Mouse (Mus musculus) intestine, embryonic 15.5 days (tissue): Measurements from ENCODE around the gene Lax1. TPM values are rescaled to one million over a fixed set of nuclear protein-coding genes. Genes with fewer than 3 reads are reported as not detected.
"Not testable (repeated sequence)": the region's sequence is repeated elsewhere in the genome, so short reads cannot be mapped to it uniquely, and the experiment has no call there.

ENCODE experiments used
- ATAC-seq: fragments of 200-750 bp; cut with Nextera tagmentation; 2 replicates; pipeline ENCODE4 v1.8.0; 2017; ENCODE audit warnings: moderate TSS enrichment, moderate library complexity
- H3K27ac ChIP-seq: fragments of 300-500 bp; sonication (generic); 2 replicates; pipeline ENCODE4 v1.5.1; 2015; ENCODE audit warnings: mild to moderate bottlenecking, inconsistent platforms
- H3K27me3 ChIP-seq: fragments of 300-500 bp; sonication (generic); replicated peaks from 2 replicates; pipeline ENCODE4 v1.6.1; 2015; ENCODE audit warnings: inconsistent platforms
- H3K36me3 ChIP-seq: fragments of 300-500 bp; sonication (generic); 2 replicates; pipeline ENCODE4 v1.6.1; 2015; ENCODE audit warnings: inconsistent platforms
- H3K4me1 ChIP-seq: fragments of 300-500 bp; sonication (generic); replicated peaks from 2 replicates; pipeline ENCODE4 v1.6.1; 2015; ENCODE audit warnings: inconsistent platforms
- H3K4me2 ChIP-seq: fragments of 300-500 bp; sonication (generic); replicated peaks from 2 replicates; pipeline ENCODE4 v1.6.1; 2015; ENCODE audit warnings: mild to moderate bottlenecking, inconsistent platforms
- H3K4me3 ChIP-seq: fragments of 300-500 bp; sonication (generic); replicated peaks from 2 replicates; pipeline ENCODE4 v1.5.1; 2015; ENCODE audit warnings: inconsistent platforms
- H3K9ac ChIP-seq: fragments of 300-500 bp; sonication (generic); 2 replicates; pipeline ENCODE4 v1.6.1; 2015; ENCODE audit warnings: inconsistent platforms
- H3K9me3 ChIP-seq: fragments of 300-500 bp; sonication (generic); 2 replicates; pipeline ENCODE4 v1.6.1; 2016; ENCODE audit warnings: inconsistent platforms
- WGBS: fragments of 180-500 bp; shearing (Covaris S2); methylation state at CpG from one replicate; pipeline ENCODE4 v1.1.7; 2015; 5-methylcytosine and 5-hydroxymethylcytosine counted together
- polyA plus RNA-seq: library from polyadenylated mRNA; unstranded; fragments of >200 nt; fragmentation: Nextera tagmentation; extraction: Ambion mirVana; gene quantifications from 2 replicates; pipeline ENCODE4 v1.2.1, GENCODE M21; 2015

The Lax1 gene
- polyA plus RNA-seq, 1 experiment from 2014 or later: 0.40 TPM

DNA sequence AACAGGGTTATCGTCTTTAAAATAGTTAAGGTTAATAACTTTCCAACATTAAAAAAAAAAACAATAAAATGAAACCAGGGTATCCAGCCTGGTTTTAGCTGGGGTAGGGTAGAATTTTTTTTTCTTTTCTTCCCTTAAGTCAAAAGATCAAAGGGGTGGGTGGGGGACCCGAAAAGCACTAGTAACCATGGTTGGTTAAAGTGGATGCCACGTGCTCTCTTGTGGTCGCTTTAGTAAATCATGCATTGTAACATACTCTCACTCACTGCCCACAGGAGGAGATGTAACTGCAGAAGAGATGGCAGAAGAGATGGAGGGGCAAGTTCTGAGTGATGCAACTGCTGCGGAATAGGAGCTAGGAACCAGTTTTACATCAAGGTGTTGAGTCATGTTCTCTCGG is 21.5 kb upstream of the Lax1 start:
- 74% methylated on average over 6 of the region's 6 CpGs for WGBS
- Histone ChIP-seq H3K4me1 (peaks cover 10% of the 10 kb centered on the region), H3K36me3 (peaks cover 2% of the 10 kb centered on the region; the same call in 1 of the 2 replicates), H3K4me3 (no peak overlapping the region), H3K9me3 (no peaks in the 10 kb centered on the region), H3K9ac (no peak overlapping the region), H3K4me2 (no peak overlapping the region), H3K27me3 (no peaks in the 10 kb centered on the region), H3K27ac (no peak overlapping the region)
- no peak for ATAC-seq

DNA sequence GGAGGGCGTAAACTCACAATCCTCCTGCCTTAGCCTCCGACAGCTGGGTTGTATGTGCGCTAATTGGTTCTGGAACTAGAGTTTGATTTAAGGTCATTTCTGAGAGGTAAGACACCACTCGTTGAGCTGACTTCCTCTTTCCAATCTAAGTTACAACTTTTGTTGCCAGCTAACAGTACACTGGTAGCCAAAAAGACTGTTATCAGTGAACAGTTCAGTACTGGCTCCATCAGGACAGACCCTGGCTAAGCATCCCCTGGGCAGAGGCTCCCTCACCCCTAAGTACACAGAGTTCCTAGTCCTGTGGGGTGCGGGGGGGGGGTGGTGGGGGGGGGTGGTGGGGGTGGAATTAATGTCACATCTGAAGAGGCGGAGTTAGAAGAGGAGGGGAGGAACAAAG is 21.0 kb upstream of the Lax1 start:
- peaks cover 3% of the 10 kb centered on the region; the same call in 1 of the 2 replicates for H3K36me3 ChIP-seq
- H3K4me2 ChIP-seq: no peak overlapping the region
- H3K27ac ChIP-seq: no peak overlapping the region
- WGBS: 59% methylated on average over 6 of the region's 6 CpGs
- ATAC-seq: no peak
- H3K4me3 ChIP-seq: no peak overlapping the region
- peaks cover 10% of the 10 kb centered on the region for H3K4me1 ChIP-seq
- H3K9me3 ChIP-seq: no peaks in the 10 kb centered on the region
- no peak overlapping the region for H3K9ac ChIP-seq
- H3K27me3 ChIP-seq: no peaks in the 10 kb centered on the region

DNA sequence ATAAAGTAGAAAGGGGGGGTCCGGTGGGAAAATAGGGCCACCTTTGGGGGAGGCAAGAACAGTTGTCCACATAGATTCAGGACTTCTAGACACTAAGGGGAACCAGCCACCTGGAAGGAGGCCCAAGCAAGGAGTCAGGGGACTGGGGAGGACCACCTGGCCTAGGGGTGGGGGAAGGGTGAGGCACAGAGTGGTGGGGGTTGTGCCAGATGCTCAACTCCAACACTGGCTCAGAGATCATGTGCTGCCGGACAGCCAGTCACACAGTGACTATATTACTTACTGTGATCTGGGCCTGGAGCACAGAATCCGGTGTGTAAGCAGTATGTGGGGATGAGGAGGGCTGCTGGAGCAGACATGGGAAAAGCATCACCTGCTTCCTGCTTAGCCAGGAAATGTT is 19.4 kb upstream of the Lax1 start:
- Histone ChIP-seq H3K4me2 (no peak overlapping the region), H3K9ac (no peak overlapping the region), H3K36me3 (peaks cover 3% of the 10 kb centered on the region; the same call in 1 of the 2 replicates), H3K27ac (no peak overlapping the region), H3K27me3 (no peaks in the 10 kb centered on the region), H3K4me1 (peaks cover 10% of the 10 kb centered on the region), H3K9me3 (no peaks in the 10 kb centered on the region), H3K4me3 (no peak overlapping the region)
- ATAC-seq: no peak
- 62% methylated on average over 3 of the region's 3 CpGs for WGBS

DNA sequence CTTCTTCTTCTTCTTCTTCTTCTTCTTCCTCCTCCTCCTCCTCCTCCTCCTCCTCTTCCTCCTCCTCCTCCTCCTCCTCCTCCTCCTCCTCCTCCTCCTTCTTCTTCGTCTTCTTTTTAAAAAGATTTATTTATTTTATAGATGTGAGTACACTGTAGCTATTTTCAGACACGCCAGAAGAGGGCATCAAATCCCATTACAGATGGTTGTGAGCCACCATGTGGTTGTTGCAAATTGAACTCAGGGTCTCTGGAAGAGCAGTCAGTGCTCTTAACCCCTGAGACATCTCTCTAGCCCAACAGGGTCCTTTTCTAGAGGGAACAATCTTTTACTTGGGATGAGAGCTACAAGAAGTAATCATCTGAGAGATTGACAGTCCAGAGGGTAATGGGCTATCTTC is 11.9 kb upstream of the Lax1 start:
- H3K36me3 ChIP-seq, H3K27ac ChIP-seq, H3K4me3 ChIP-seq, ATAC-seq, H3K4me1 ChIP-seq, H3K4me2 ChIP-seq, H3K27me3 ChIP-seq, H3K9ac ChIP-seq, H3K9me3 ChIP-seq: not testable (repeated sequence)
- 17% methylated on average over 1 of the region's 2 CpGs for WGBS

DNA sequence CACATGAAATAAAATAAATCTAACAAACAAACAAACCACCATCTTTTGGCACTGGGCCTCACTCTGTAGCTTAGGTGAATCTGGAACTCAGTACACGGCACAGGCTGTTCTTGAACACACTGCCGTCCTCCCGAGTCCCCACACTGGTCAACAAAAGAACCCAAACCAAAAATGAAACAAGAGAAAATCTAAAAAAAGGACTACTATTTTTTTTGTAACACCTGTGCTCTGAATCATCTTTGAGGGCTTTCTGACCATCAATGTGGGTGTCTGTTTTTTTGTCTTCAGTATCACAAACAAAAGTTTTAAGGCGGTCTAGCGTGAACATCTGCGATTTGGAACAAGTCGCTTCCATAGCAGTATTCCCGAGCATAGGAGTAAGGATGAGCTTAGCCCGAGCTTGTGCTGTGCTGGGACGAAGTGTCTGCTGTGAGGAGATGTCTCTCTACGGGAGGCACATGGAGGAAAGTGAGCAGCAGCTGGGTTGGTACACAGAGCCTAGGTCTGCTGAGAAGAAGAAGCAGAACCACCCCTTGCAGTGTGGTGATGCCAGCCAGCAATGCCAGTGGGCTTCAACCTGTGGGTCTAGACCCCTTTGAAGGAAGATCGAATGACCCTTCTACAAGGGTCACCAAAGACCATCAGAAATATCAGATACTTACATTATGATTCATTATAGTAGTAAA is 8.2 kb upstream of the Lax1 start:
- H3K4me3 ChIP-seq: no peak overlapping the region
- H3K36me3 ChIP-seq: no peaks in the 10 kb centered on the region
- ATAC-seq: no peak
- H3K27me3 ChIP-seq: no peaks in the 10 kb centered on the region
- no peaks in the 10 kb centered on the region for H3K9me3 ChIP-seq
- H3K27ac ChIP-seq: no peak overlapping the region
- H3K4me1 ChIP-seq: peaks cover 27% of the 10 kb centered on the region
- no peak overlapping the region for H3K4me2 ChIP-seq
- WGBS: 95% methylated on average over 12 of the region's 12 CpGs
- no peak overlapping the region for H3K9ac ChIP-seq

DNA sequence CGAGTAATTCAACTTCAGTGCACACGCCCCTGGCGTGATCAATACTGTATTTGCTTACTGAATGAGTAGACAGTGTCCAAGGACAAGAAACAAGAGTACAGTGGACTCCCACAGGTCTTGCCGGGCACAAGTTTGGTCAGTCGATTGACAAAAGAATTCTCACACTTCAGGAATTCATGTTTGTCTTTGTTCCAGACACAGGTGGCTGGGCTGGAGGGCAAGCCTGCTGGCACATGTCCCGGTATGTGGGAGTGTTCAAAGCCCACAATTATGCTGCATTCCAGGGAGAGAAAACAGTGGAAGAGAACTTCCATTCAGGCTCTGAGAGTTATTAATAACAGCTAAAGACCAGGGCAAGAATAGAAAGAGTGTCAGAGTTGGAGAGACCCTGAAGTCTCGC is 6.0 kb upstream of the Lax1 start:
- Histone ChIP-seq H3K4me3 (no peak overlapping the region), H3K36me3 (no peaks in the 10 kb centered on the region), H3K4me1 (peaks cover 27% of the 10 kb centered on the region), H3K9me3 (no peaks in the 10 kb centered on the region), H3K4me2 (no peak overlapping the region), H3K27ac (peak overlapping the region; percentile 51), H3K27me3 (no peaks in the 10 kb centered on the region), H3K9ac (no peak overlapping the region)
- ATAC-seq: peak; percentile 63
- WGBS: 36% methylated on average over 7 of the region's 7 CpGs

DNA sequence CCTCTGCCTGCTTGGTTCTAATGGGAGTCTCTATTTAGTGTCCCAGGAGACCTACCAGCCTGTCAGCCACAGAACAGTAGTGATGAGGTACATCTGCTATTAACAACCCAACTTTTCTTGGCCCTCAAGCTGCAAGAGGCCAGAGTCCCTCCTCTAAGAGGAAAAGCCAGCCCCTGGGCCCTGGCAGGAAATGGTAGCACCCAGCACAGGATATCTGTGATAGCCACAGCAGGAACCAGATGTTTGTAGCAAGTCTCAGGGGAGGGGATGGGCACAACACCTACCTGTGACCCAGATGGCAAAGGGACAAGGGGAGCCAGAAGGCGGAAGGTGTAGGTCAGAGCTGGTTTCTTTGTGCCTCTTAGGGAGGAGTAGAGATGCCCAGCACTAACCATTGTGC is 5.0 kb upstream of the Lax1 start:
- Histone ChIP-seq H3K4me1 (peaks cover 27% of the 10 kb centered on the region), H3K4me3 (no peak overlapping the region), H3K4me2 (no peak overlapping the region), H3K9ac (no peak overlapping the region), H3K27ac (peak overlapping the region; percentile 61; the same call in 1 of the 2 replicates), H3K36me3 (no peaks in the 10 kb centered on the region), H3K27me3 (no peaks in the 10 kb centered on the region), H3K9me3 (no peaks in the 10 kb centered on the region)
- WGBS: 96% methylated on average over 1 of the region's 1 CpGs
- peak; percentile 11; the same call in 1 of the 2 replicates for ATAC-seq

DNA sequence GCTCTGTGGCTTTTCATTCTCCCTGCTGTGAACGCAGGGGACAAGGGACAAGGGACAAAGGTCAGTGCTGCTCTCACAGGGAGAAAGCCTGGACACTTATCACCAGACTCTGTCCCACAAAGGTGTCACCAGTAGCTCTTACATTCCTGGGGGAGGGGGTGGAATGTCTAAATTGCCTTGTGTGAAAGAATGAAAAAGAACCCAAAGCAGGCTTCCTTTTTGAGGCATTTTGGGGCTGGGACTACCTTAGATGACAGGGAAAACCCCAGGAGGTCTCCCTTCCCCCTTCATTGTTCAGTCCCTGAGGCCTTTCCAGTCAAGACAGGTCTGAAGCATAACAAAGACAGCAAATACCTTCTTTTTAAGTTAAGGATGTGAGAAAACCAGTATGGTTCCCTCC is 4.4 kb upstream of the Lax1 start:
- no peaks in the 10 kb centered on the region for H3K9me3 ChIP-seq
- H3K27ac ChIP-seq: peak overlapping the region; percentile 61; the same call in 1 of the 2 replicates
- peak; percentile 89 for ATAC-seq
- H3K36me3 ChIP-seq: no peaks in the 10 kb centered on the region
- H3K27me3 ChIP-seq: no peaks in the 10 kb centered on the region
- WGBS: 10% methylated on average over 1 of the region's 1 CpGs
- no peak overlapping the region for H3K4me3 ChIP-seq
- H3K9ac ChIP-seq: no peak overlapping the region
- no peak overlapping the region; the same call in 1 of the 2 replicates for H3K4me2 ChIP-seq
- H3K4me1 ChIP-seq: peaks cover 27% of the 10 kb centered on the region

DNA sequence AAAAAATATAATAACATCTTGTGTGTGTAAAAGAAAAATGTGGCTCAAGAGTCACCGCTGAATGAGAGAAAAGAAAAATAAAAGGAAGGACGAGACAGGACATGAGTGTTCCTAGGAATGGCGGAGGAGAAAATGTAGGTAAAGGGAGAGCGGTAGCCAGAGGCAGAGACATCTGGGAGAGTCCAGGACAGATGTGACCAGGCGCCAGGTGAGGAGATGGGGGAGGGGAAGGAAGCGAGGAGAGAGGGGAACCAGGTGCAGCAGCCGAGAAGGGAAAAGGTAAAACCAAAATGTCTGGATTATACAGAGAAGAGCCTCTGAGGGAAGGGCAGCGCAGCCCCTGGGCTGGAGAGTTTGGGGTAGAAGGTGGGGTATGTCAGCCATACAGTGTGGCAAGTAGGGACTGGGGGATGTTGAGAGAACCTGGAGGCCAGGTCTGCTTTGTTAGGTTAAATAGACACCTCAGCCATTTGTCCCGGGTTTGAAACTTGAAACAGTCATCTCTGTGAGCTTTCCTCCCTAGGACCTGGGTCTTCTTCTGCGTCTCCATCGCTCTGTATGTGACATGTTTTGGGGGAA is 3.7 kb upstream of the Lax1 start:
- H3K27me3 ChIP-seq: no peaks in the 10 kb centered on the region
- no peaks in the 10 kb centered on the region for H3K36me3 ChIP-seq
- no peak overlapping the region for H3K9ac ChIP-seq
- no peaks in the 10 kb centered on the region for H3K9me3 ChIP-seq
- H3K4me1 ChIP-seq: peaks cover 27% of the 10 kb centered on the region
- 64% methylated on average over 11 of the region's 11 CpGs for WGBS
- 0 out of 2 replicates have a peak overlapping the region, but pooled peaks have one; percentile 9 for H3K27ac ChIP-seq
- no peak for ATAC-seq
- H3K4me2 ChIP-seq: no peak overlapping the region
- no peak overlapping the region for H3K4me3 ChIP-seq

DNA sequence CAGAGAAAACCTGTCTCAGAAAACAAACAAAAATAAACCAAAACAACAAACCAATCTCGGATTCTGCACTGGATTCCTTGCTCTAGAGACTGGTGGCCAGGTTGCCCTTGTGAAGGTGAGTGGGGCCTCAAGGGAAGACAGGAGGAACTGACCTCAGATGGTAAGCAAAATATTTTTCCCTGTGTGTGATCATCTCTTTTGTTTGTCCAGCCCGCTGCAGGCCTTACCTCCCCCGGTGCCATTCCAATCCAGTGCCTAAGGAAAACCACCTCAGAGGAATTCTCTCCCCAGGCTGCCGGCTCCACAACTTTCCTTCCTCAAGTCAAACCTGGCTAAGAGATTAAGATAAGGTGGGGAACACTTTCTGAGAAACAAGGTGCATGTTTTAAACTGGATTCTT is 2.3 kb upstream of the Lax1 start:
- H3K4me3 ChIP-seq: no peak overlapping the region
- ATAC-seq: no peak
- no peak overlapping the region for H3K4me2 ChIP-seq
- H3K36me3 ChIP-seq: no peaks in the 10 kb centered on the region
- no peak overlapping the region for H3K27ac ChIP-seq
- peaks cover 27% of the 10 kb centered on the region for H3K4me1 ChIP-seq
- no peaks in the 10 kb centered on the region for H3K9me3 ChIP-seq
- no peak overlapping the region for H3K9ac ChIP-seq
- 37% methylated on average over 4 of the region's 4 CpGs for WGBS
- no peaks in the 10 kb centered on the region for H3K27me3 ChIP-seq

DNA sequence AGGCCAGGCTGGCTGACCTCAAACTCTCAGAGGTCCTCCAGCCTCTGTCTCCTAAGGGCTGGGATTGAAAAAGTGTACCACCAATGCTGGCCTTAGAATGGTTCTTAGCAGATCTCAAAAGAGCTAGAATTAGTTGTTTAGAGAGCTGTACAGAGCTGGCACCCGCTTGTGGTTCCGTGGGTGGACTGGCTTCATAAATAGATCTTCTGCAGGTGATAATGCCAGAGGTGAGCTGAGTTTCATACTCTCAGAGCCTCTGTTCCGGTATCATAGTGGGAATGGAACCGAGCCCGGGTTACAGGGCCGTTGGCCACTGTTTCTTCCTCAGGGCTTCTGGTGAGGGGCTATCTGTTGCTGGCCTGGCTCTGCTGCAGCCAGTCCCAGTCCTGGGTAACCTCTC is 1.1 kb upstream of the Lax1 start:
- Histone ChIP-seq H3K4me2 (no peak overlapping the region), H3K36me3 (no peaks in the 10 kb centered on the region), H3K4me1 (peaks cover 18% of the 10 kb centered on the region), H3K9me3 (no peaks in the 10 kb centered on the region), H3K27ac (no peak overlapping the region), H3K27me3 (no peaks in the 10 kb centered on the region), H3K4me3 (no peak overlapping the region), H3K9ac (no peak overlapping the region)
- ATAC-seq: no peak
- 89% methylated on average over 6 of the region's 6 CpGs for WGBS

DNA sequence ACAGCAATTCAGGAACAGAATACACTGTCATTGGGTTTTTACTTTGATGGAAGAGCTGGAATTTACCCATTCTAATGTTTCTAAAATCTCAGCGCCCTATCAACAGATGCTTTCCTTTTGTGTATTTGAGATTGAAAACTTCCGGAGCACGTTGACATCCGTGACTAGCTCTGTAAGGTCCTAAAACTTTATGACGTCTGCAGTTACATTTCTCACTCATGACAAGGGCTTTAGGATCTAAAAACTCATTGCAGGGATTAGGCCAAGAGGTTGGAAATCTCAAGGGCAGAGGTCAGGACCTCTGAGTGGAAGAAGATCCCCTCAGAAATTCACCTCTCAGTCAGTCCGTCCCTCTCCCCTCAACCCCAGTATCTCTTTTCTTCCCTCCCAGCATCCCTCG is 1.6 kb downstream of the Lax1 start:
- ATAC-seq: no peak
- Histone ChIP-seq H3K4me1 (peaks cover 3% of the 10 kb centered on the region; the same call in 1 of the 2 replicates), H3K36me3 (no peaks in the 10 kb centered on the region), H3K4me3 (no peak overlapping the region), H3K4me2 (no peak overlapping the region), H3K9ac (no peak overlapping the region), H3K27me3 (no peaks in the 10 kb centered on the region), H3K9me3 (no peaks in the 10 kb centered on the region), H3K27ac (no peak overlapping the region)
- 56% methylated on average over 7 of the region's 7 CpGs for WGBS
